Mouse (Mus musculus): ENCODE measurements around the gene Mrgbp.

Mrgbp gene

DNA sequence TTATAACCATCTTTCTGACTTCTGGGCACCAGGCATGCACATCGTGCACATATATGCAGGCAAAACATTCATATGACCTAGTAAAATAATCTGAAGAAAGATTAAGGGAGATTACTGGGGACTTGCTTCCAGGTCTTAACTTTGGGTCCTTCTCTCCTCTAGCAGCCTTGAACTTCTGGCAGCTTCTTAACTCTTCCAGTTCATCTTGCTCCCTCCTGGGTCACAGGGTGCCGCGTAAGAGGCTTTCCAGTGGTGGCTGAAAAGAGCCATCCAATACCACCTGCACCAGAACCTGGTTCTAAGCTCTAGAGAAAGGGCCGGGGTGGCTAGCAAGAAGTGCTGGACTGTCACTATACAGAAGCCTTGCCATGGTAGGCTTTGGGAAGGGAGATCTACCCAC is 16.4 kb downstream of the Mrgbp start, which contains the start of gene Col9a3:
Col9a3 (plus strand) TSS at position 301 of the 400 bp plus-strand sequence.
- no peak for DNase-seq

DNA sequence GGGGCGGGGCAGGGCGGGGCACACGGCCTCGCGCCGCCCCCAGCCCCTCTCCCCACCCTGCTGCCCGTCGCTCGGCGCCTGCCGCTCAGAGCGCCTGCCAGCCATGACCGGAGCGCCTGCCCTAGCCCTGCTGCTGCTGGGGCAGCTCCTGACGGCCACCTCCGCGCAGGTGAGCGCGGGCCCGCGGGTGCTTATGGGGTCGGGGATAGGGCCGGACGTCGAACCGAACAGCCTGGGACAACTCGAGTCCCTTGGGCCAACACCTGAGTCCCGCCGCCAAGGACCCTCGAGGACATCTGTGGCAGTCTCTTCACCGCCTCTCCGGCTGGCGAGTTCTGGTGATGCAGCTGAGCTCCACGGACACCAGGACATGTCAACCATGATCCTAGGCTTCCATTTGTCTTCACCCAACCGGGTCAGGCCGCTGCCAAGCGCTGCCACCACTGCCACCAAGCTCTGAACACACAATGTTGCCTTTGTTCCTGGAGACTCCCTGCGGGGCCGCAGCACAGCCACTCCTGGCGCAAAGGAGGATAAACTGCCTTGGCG is 17.1 kb downstream of the Mrgbp start:
- no peak for DNase-seq

DNA sequence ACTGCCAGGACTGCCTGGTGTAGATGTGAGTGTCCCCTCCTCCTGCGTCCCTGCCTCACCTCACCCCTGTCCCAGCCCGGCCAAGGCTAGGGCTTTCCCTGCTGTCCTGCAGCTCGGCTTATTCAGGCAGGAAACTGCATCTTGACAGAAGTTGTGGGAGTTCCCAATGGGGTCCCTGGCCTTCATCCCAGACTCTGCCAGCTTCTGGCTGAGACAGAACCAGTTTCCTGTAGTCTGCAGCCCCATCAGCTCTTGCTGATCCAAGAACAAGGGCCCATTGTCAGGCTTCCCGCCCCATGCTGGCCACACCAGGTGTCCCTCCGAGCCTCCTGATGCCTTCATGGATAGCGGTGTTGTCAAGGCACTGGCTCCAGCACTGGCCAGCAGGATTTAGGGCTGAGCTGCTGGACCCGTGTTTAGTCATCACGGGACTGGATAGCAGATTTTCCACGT is 19.5 kb downstream of the Mrgbp start:
- no peak for DNase-seq

DNA sequence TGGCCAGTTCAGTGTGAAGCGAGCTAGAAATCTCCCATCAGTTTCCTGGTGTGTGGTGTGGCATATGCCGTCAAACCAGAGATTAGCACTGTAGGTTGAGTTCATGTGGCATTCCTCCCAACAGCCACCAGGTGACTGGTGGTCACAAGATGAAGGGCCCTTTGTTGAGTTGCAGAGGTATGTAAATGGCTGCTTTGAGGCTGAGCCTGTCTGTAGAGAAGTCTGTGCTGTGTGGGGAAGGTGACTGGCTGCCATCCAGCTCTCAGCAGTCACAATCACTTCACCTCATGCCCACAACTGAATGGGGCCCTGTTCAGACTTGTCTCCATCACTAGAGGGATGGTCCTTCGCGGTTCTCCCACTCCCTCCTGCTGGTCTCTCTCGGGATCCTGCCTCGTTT is 23.7 kb downstream of the Mrgbp start:
- no peak for DNase-seq

DNA sequence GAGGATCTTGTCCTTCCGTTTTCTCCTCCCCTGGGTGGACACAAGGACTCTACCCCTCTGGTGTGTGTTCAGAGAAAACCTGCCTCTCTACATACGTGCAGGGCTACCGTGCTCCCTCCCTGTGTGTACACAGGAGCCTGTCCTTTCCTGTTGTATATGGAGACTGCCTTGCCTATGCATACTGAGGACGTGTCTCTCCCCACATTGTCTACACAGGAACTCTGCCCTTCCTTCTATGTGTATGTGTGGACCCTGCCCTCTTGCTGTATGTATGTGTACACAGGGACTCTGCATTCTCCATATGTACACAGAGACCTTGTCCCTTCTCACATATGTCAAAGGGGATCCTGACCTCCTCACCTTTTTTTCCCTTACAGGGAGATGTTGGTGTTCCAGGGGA is 29.2 kb downstream of the Mrgbp start:
- no peak for DNase-seq

DNA sequence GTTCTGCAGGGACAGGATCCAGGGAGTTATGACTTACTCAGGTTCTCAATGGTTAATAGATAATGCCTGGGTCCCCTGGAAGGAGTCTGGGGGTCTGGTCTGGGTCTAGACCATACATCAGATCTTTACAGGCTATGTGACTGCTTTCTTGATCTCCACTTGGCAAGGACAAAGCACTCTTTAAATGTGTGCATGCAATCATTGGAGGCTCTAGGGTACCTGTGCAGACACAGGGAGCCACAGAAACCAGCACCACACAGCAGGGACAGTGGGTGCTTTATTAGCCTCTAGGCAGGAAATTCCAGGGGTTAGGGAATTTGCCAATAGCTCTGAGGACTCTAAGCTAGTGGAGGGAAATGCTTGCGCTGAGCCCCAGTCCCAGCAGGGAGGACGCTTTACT is 30.8 kb downstream of the Mrgbp start:
- no peak for DNase-seq
